Mouse (Mus musculus) CH12.LX (cell line): ENCODE measurements around the gene Pappa2.

Source experiments
- BHLHE40 ChIP-seq: IDR thresholded peaks from 2 replicates; pipeline ENCODE4 v1.6.1; 2011; ENCODE audit warnings: mild to moderate bottlenecking, low read depth, low read length, improper control_type of control experiment
- CTCF ChIP-seq, 2 experiments: IDR thresholded peaks in 1 of 2; conservative IDR thresholded peaks in 1 of 2; 2 replicates each; pipeline ENCODE4 v1.5.1; 2011 to 2012; ENCODE audit warnings: low read depth in 2 of 2, low read length in 2 of 2, improper control_type of control experiment in 1 of 2, inconsistent platforms in 1 of 2, mild to moderate bottlenecking in 1 of 2, moderate library complexity in 1 of 2
- EP300 ChIP-seq: IDR thresholded peaks from 2 replicates; pipeline ENCODE4 v1.6.1; 2011; ENCODE audit warnings: low read length, improper control_type of control experiment
- ETS1 ChIP-seq: conservative IDR thresholded peaks from 2 replicates; pipeline ENCODE4 v1.6.1; 2012; ENCODE audit warnings: low read depth, mild to moderate bottlenecking, inconsistent platforms, low read length, improper control_type of control experiment, moderate library complexity
- GABPA ChIP-seq: IDR thresholded peaks from 2 replicates; pipeline ENCODE4 v1.6.1; 2012; ENCODE audit warnings: low read depth, low read length, improper control_type of control experiment, inconsistent platforms; ENCODE audit not compliant: insufficient replicate concordance
- IRF4 ChIP-seq: IDR thresholded peaks from 2 replicates; pipeline ENCODE4 v1.6.1; 2014; ENCODE audit warnings: low read depth, mild to moderate bottlenecking, inconsistent platforms, low read length, improper control_type of control experiment
- JUN ChIP-seq: IDR thresholded peaks from 2 replicates; pipeline ENCODE4 v1.6.1; 2011; ENCODE audit warnings: low read depth, mild to moderate bottlenecking, low read length, improper control_type of control experiment, moderate library complexity; ENCODE audit not compliant: insufficient read depth
- MAFK ChIP-seq: IDR thresholded peaks from 2 replicates; pipeline ENCODE4 v1.6.1; 2011; ENCODE audit warnings: low read length, improper control_type of control experiment; ENCODE audit not compliant: insufficient replicate concordance
- MEF2A ChIP-seq: IDR thresholded peaks from 2 replicates; pipeline ENCODE4 v1.6.1; 2014; ENCODE audit warnings: low read depth, mild to moderate bottlenecking, inconsistent platforms, low read length, improper control_type of control experiment, borderline replicate concordance
- POLR2A ChIP-seq: IDR thresholded peaks from 2 replicates; pipeline ENCODE4 v1.6.1; 2011; ENCODE audit warnings: low read depth, mild to moderate bottlenecking, improper control_type of control experiment, low read length
- RAD21 ChIP-seq: IDR thresholded peaks from 2 replicates; pipeline ENCODE4 v1.6.1; 2011; ENCODE audit warnings: low read depth, mild to moderate bottlenecking, low read length, improper control_type of control experiment, moderate library complexity
- TCF12 ChIP-seq: IDR thresholded peaks from 2 replicates; pipeline ENCODE4 v1.6.1; 2014; ENCODE audit warnings: low read depth, mild to moderate bottlenecking, inconsistent platforms, low read length, improper control_type of control experiment
- USF1 ChIP-seq: IDR thresholded peaks from 2 replicates; pipeline ENCODE4 v1.6.1; 2014; ENCODE audit warnings: low read depth, mild to moderate bottlenecking, inconsistent platforms, low read length, improper control_type of control experiment
- ZKSCAN1 ChIP-seq: IDR thresholded peaks from 2 replicates; pipeline ENCODE4 v1.6.1; 2012; ENCODE audit warnings: low read depth, inconsistent platforms, low read length, improper control_type of control experiment, borderline replicate concordance

GRCm38 (mm10) chr1:158773102-158773501 lies 207.2 kb downstream of the Pappa2 start:
- TF ChIP-seq ZKSCAN1 (no peak), CTCF (conservative IDR thresholded peaks at IDR 0.05 in 1 of 2, IDR thresholded peaks at IDR 0.05 in 1 of 2; ENCODE audit: low read depth in 2 of 2, low read length in 2 of 2) (no peak), BHLHE40 (no peak), MAFK (no peak), POLR2A (no peak), EP300 (no peak), ETS1 (no peak), JUN (no peak), USF1 (no peak), RAD21 (no peak), GABPA (no peak), TCF12 (no peak), IRF4 (no peak), MEF2A (no peak)
